Mouse (Mus musculus): Measurements from ENCODE around the gene Ubqln1. TPM values are rescaled to one million over a fixed set of nuclear protein-coding genes. Genes with fewer than 3 reads are reported as not detected.

Ubqln1 gene
- polyA plus RNA-seq, 2 experiments = 28.6 to 28.8 TPM

DNA sequence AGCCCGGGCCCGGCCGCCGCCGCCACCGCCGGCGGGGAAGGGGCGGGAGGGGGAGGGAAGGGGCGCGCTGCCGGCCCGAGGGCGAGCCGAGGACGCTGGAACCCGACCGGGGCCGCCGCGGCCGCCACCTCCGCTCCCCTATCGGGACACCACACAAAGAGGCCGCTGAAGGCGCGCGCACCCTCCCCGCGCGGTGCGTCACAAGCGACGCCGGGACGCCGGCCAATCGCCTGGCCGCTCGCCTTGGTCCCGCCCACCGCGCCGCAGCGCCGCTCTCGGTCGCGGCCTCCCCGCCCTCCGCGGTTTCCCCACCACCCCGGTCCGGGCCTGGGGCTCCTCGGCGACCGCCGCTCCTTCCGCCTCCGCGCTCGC lies 87.1 kb downstream of the Ubqln1 start, which contains the start of gene Hnrnpa0:
Gene Hnrnpa0 (minus strand): TSS at position 161 of the 372 bp plus-strand sequence.
- H3K27ac ChIP-seq = peak within 1 kb of the TSS; percentile 85
- H3K9ac ChIP-seq (replicated peaks) = peak within 1 kb of the TSS; percentile 97
- H3K4me3 ChIP-seq (ENCODE audit: insufficient read depth in 1 of 2, low read depth in 2 of 2, low read length in 2 of 2) = peak within 1 kb of the TSS; percentile 86 to 93
- TF ChIP-seq CTCF (IDR thresholded peaks at IDR 0.05; ENCODE audit: low read depth) = no peak
- TF ChIP-seq EP300 (IDR thresholded peaks at IDR 0.05; ENCODE audit: low read depth) = no peak
- no peaks in the 10 kb centered on the region for H3K9me3 ChIP-seq (ENCODE audit: control insufficient read depth, low read length)
- WGBS (ENCODE audit: insufficient replicate concordance) = under 1% methylated on average over 55 of the region's 62 CpGs
- H3K4me2 ChIP-seq (ENCODE audit: low read depth) = peak within 1 kb of the TSS; percentile 95
- DNase-seq (ENCODE audit: low read depth in 3 of 3, low spot score in 3 of 3) = peak; percentile 89 to 90 (median 90)
- peaks cover 13 to 22% of the 10 kb centered on the region in 2 experiments for H3K4me1 ChIP-seq (replicated peaks; ENCODE audit: control insufficient read depth in 2 of 2, insufficient read depth in 2 of 2, low read length in 1 of 2)
- no peaks in the 10 kb centered on the region for H3K27me3 ChIP-seq (ENCODE audit: control insufficient read depth, insufficient read depth, low read length)
- H3K36me3 ChIP-seq (replicated peaks; ENCODE audit: control insufficient read depth, insufficient read depth, low read depth) = peaks cover 9% of the 10 kb centered on the region
- peak; percentile 88 for ATAC-seq (ENCODE audit: insufficient read depth)

DNA sequence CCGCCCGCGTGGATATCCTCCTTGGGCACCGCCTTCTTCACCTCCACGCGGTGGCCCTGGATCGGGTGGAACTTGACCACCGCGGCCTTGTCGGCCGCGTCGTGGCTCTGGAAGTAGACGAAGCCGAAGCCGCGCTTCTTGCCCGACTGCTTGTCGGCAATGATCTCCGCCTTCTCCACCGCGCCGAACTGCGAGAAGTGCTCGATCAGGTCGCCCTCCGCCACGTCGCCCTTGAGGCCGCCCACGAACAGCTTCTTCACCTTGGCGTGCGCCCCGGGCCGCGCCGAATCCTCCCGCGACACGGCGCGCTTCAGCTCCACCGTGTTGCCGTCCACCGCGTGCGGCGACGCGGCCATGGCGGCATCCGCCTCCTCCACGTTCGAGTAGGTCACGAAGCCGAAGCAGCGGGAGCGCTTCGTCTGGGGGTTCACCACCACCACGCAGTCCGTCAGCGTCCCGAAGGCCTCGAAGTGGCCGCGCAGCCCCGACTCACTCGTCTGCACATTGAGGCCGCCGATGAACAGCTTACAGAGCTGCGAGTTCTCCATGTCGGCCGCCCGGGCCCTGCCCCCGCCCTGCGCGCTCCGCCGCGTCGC lies 87.6 kb downstream of the Ubqln1 start:
- peak overlapping the region; percentile 86 to 93 for H3K4me3 ChIP-seq (ENCODE audit: insufficient read depth in 1 of 2, low read depth in 2 of 2, low read length in 2 of 2)
- under 1% methylated on average over 76 of the region's 81 CpGs for WGBS (ENCODE audit: insufficient replicate concordance)
- H3K9me3 ChIP-seq (ENCODE audit: control insufficient read depth, low read length) = no peaks in the 10 kb centered on the region
- H3K4me2 ChIP-seq (ENCODE audit: low read depth) = peak overlapping the region; percentile 95
- peak overlapping the region; percentile 97 for H3K9ac ChIP-seq (replicated peaks)
- H3K36me3 ChIP-seq (replicated peaks; ENCODE audit: control insufficient read depth, insufficient read depth, low read depth) = peaks cover 9% of the 10 kb centered on the region
- TF ChIP-seq EP300 (IDR thresholded peaks at IDR 0.05; ENCODE audit: low read depth) = no peak
- TF ChIP-seq CTCF (IDR thresholded peaks at IDR 0.05; ENCODE audit: low read depth) = no peak
- H3K27me3 ChIP-seq (ENCODE audit: control insufficient read depth, insufficient read depth, low read length) = no peaks in the 10 kb centered on the region
- H3K27ac ChIP-seq = peak overlapping the region; percentile 85
- peaks cover 13 to 22% of the 10 kb centered on the region in 2 experiments for H3K4me1 ChIP-seq (replicated peaks; ENCODE audit: control insufficient read depth in 2 of 2, insufficient read depth in 2 of 2, low read length in 1 of 2)
- DNase-seq (ENCODE audit: low read depth in 3 of 3, low spot score in 3 of 3) (peak in 1 of 3 experiments; percentile 36), ATAC-seq (ENCODE audit: insufficient read depth) (peak; percentile 27)

DNA sequence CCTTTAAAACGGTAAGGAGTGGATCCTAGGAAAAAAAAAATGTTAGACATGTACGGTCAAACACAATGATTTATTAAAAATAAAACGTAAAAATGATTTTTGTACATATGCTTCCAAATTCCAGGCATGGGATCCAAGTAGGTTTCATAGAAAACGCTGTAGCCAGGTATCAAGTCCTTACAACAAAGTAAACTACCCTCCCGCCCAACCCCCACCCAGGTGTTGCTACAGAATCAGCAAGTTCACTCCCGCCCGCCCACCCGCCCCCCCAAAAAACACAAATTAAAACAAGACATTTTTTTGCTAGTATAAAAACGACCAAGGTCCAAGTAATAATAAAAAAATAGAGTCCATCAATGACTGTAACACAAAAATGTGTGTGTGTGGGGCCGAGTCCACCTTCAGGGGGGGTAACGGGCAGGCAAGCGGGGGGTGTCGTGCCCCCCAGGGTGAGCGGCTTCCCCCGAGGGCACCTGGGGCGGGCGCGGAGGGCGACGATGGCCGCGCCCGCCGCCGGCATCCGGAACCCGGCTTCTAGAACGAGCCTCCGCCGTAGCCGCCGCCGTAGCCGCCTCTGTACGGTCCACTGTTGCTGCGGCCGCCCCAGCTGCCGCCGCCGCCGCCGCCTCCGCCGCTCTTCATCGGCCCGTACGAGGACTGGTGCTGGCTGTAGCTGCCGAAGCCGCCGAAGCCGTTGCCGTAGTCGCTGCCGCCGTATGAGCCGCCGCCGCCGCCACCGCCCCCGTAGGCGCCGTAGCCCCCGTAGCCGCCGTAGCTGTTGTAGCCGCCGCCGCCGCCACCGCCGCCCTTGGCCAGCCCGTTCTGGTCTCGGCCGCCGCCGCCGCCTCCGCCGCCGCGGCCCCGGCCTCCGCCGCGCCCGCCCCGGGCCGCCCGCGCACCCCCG lies 88.3 kb downstream of the Ubqln1 start:
- ATAC-seq (ENCODE audit: insufficient read depth) (0 out of 2 replicates have a peak, but pooled peaks have one; percentile 3), DNase-seq (ENCODE audit: low read depth in 3 of 3, low spot score in 3 of 3) (no peak)
- peak overlapping the region; percentile 86 to 93 for H3K4me3 ChIP-seq (ENCODE audit: insufficient read depth in 1 of 2, low read depth in 2 of 2, low read length in 2 of 2)
- H3K4me2 ChIP-seq (ENCODE audit: low read depth) = peak overlapping the region; percentile 95
- H3K9ac ChIP-seq (replicated peaks) = peak overlapping the region; percentile 97
- peaks cover 13 to 24% of the 10 kb centered on the region in 2 experiments for H3K4me1 ChIP-seq (replicated peaks; ENCODE audit: control insufficient read depth in 2 of 2, insufficient read depth in 2 of 2, low read length in 1 of 2)
- no peak for TF ChIP-seq CTCF (IDR thresholded peaks at IDR 0.05; ENCODE audit: low read depth)
- TF ChIP-seq EP300 (IDR thresholded peaks at IDR 0.05; ENCODE audit: low read depth) = no peak
- H3K27me3 ChIP-seq (ENCODE audit: control insufficient read depth, insufficient read depth, low read length) = no peaks in the 10 kb centered on the region
- peaks cover 9% of the 10 kb centered on the region for H3K36me3 ChIP-seq (replicated peaks; ENCODE audit: control insufficient read depth, insufficient read depth, low read depth)
- H3K27ac ChIP-seq = peak overlapping the region; percentile 85
- H3K9me3 ChIP-seq (ENCODE audit: control insufficient read depth, low read length) = no peaks in the 10 kb centered on the region
- under 1% methylated on average over 69 of the region's 92 CpGs for WGBS (ENCODE audit: insufficient replicate concordance)

Other genes with a start within 250 kb of the Ubqln1 start
- 0.42 and 0.44 TPM in 2 replicates for gene Klhl3, start 102.1 kb downstream of the Ubqln1 start, polyA plus RNA-seq (2012; rRNA removed)
- gene Klhl3, start 102.1 kb downstream of the Ubqln1 start, polyA plus RNA-seq (2014; fragmentation: Nextera tagmentation; extraction: Ambion mirVana) = 0.51 and 0.63 TPM in 2 replicates
- 44.1 and 62.9 TPM in 2 replicates for gene Hnrnpa0, start 87.1 kb downstream of the Ubqln1 start, polyA plus RNA-seq (2012; rRNA removed)
- 9.7 and 10.5 TPM in 2 replicates for gene Hnrnpa0, start 87.1 kb downstream of the Ubqln1 start, polyA plus RNA-seq (2014; fragmentation: Nextera tagmentation; extraction: Ambion mirVana)
- 5.8 and 6.9 TPM in 2 replicates for gene Idnk, start 58.0 kb downstream of the Ubqln1 start, polyA plus RNA-seq (2012; rRNA removed)
- gene Idnk, start 58.0 kb downstream of the Ubqln1 start, polyA plus RNA-seq (2014; fragmentation: Nextera tagmentation; extraction: Ambion mirVana) = 17.7 and 18.3 TPM in 2 replicates
- 1.5 and 4.8 TPM in 2 replicates for gene Gkap1, start 60.0 kb upstream of the Ubqln1 start, polyA plus RNA-seq (2012; rRNA removed)
- gene Gkap1, start 60.0 kb upstream of the Ubqln1 start, polyA plus RNA-seq (2014; fragmentation: Nextera tagmentation; extraction: Ambion mirVana) = 2.9 and 3.8 TPM in 2 replicates
- 0.06 and 0.07 TPM in 2 replicates for gene Kif27, start 143.5 kb upstream of the Ubqln1 start, polyA plus RNA-seq (2012; rRNA removed)
- gene Kif27, start 143.5 kb upstream of the Ubqln1 start, polyA plus RNA-seq (2014; fragmentation: Nextera tagmentation; extraction: Ambion mirVana) = 0.04 and 0.05 TPM in 2 replicates
- 8.5 and 9.3 TPM in 2 replicates for gene 2210016F16Rik, start 169.6 kb upstream of the Ubqln1 start, polyA plus RNA-seq (2012; rRNA removed)
- gene 2210016F16Rik, start 169.6 kb upstream of the Ubqln1 start, polyA plus RNA-seq (2014; fragmentation: Nextera tagmentation; extraction: Ambion mirVana) = 20.2 and 21.9 TPM in 2 replicates
- gene Rmi1, start 186.6 kb upstream of the Ubqln1 start, polyA plus RNA-seq (2012; rRNA removed) = 5.0 and 8.0 TPM in 2 replicates
- gene Rmi1, start 186.6 kb upstream of the Ubqln1 start, polyA plus RNA-seq (2014; fragmentation: Nextera tagmentation; extraction: Ambion mirVana) = 11.0 and 12.0 TPM in 2 replicates
- 192 and 260 TPM in 2 replicates for gene Hnrnpk, start 187.7 kb upstream of the Ubqln1 start, polyA plus RNA-seq (2012; rRNA removed)
- gene Hnrnpk, start 187.7 kb upstream of the Ubqln1 start, polyA plus RNA-seq (2014; fragmentation: Nextera tagmentation; extraction: Ambion mirVana) = 584 and 624 TPM in 2 replicates